Mouse (Mus musculus): ENCODE data around the gene Mcrip1.

GRCm38 (mm10) chr11:120530085-120530964, 19.2 kb downstream of the Mcrip1 start, which contains the start of gene Gcgr:
- TF ChIP-seq CTCF (IDR thresholded peaks at IDR 0.05): no peak
- TF ChIP-seq EP300 (IDR thresholded peaks at IDR 0.05): no peak

All from lung, postnatal 0 days (tissue).